Mouse (Mus musculus) midbrain, embryonic 14.5 days (tissue): ENCODE data around the gene Zfp61. TPM values are rescaled to one million over a fixed set of nuclear protein-coding genes. Genes with fewer than 3 reads are reported as not detected.

ENCODE experiments used
- ATAC-seq: fragments of 200-750 bp; cut with Nextera tagmentation; 2 replicates; pipeline ENCODE4 v1.8.0; 2017; ENCODE audit warnings: moderate number of reproducible peaks, moderate library complexity; ENCODE audit not compliant: low FRiP score, low TSS enrichment
- DNase-seq: peaks from one replicate; pipeline ENCODE4 v3.0.0-alpha.2; 2015
- H3K27ac ChIP-seq: fragments of 300-500 bp; sonication (generic); replicated peaks from 2 replicates; pipeline ENCODE4 v1.5.1; 2014; ENCODE audit warnings: mild to moderate bottlenecking, low read depth, low read length, moderate library complexity
- H3K27me3 ChIP-seq: fragments of 300-500 bp; sonication (generic); 2 replicates; pipeline ENCODE4 v1.6.1; 2014; ENCODE audit warnings: low read length, control low read depth, mixed read lengths; ENCODE audit not compliant: control insufficient read depth, insufficient read depth
- H3K36me3 ChIP-seq: fragments of 300-500 bp; sonication (generic); 2 replicates; pipeline ENCODE4 v1.6.1; 2014; ENCODE audit warnings: low read length, control low read depth; ENCODE audit not compliant: control insufficient read depth, insufficient read depth
- H3K4me1 ChIP-seq: fragments of 300-500 bp; sonication (generic); 2 replicates; pipeline ENCODE4 v1.6.1; 2014; ENCODE audit warnings: mild to moderate bottlenecking, antibody characterized with exemption, low read length, control low read depth; ENCODE audit not compliant: control insufficient read depth, insufficient read depth
- H3K4me2 ChIP-seq: fragments of 300-500 bp; sonication (generic); 2 replicates; pipeline ENCODE4 v1.6.1; 2014; ENCODE audit warnings: mild to moderate bottlenecking, low read length, moderate library complexity
- H3K4me3 ChIP-seq: fragments of 300-500 bp; sonication (generic); replicated peaks from 2 replicates; pipeline ENCODE4 v1.5.1; 2014; ENCODE audit warnings: low read depth, low read length
- H3K9ac ChIP-seq: fragments of 300-500 bp; sonication (generic); replicated peaks from 2 replicates; pipeline ENCODE4 v1.6.1; 2014; ENCODE audit warnings: mild to moderate bottlenecking, low read length, moderate library complexity
- H3K9me3 ChIP-seq: fragments of 300-500 bp; sonication (generic); 2 replicates; pipeline ENCODE4 v1.6.1; 2016; ENCODE audit warnings: low read length, control low read depth, mixed read lengths; ENCODE audit not compliant: control insufficient read depth
- WGBS: fragments of 180-500 bp; shearing (Covaris S2); extraction: QIAGEN DNeasy Blood & Tissue Kit; methylation state at CpG from one replicate; pipeline ENCODE4 v1.1.7; 2014; 5-methylcytosine and 5-hydroxymethylcytosine counted together
- polyA plus RNA-seq: library from polyadenylated mRNA; unstranded; fragments of >200 nt; fragmentation: Nextera tagmentation; extraction: Ambion mirVana; gene quantifications from 2 replicates; pipeline ENCODE4 v1.2.1, GENCODE M21; 2014

Zfp61 gene
- polyA plus RNA-seq, result 34.2 and 34.3 TPM in 2 replicates

GRCm38 (mm10) chr7:24300771-24301282 is at the start of gene Zfp61:
Gene Zfp61 (minus strand): TSS chr7:24301232.
- peak; percentile 79 for DNase-seq
- WGBS, result 1% methylated on average over 13 of the region's 13 CpGs
- H3K4me3 ChIP-seq, result peak within 1 kb of the TSS; percentile 75
- peak; percentile 57; the same call in 1 of the 2 replicates for ATAC-seq
- peak within 1 kb of the TSS; percentile 91; the same call in 1 of the 2 replicates for H3K27ac ChIP-seq
- peaks cover 12% of the 10 kb centered on the region for H3K4me1 ChIP-seq
- H3K36me3 ChIP-seq, result peaks cover 48% of the 10 kb centered on the region
- no peaks in the 10 kb centered on the region for H3K27me3 ChIP-seq
- H3K4me2 ChIP-seq, result peak within 1 kb of the TSS; percentile 83
- H3K9ac ChIP-seq, result peak within 1 kb of the TSS; percentile 82; the same call in 1 of the 2 replicates
- H3K9me3 ChIP-seq, result no peaks in the 10 kb centered on the region

DNA sequence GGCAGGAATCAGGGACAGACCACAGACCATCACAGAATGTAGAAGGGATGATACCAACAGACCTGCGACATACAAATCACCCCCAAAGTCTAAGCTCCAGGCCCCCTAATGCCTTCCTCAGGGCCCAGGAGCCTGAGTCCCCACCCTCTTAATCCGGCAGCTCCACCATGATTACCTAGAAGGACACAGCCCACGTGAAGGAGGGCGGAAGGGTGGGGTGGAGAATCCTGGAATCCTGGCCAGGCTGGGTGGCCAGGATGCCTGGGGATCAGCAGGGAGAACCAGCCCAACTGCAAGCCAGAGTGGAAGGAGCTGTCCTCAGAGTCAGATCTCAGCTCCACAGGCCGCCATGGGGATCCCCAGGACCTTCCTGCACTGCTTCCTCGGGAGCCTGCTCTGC is 47.9 kb upstream of the Zfp61 start, which contains the start of gene Lypd5:
TSS of gene Lypd5 (plus strand) at position 301 of the 400 bp plus-strand sequence.
- Histone ChIP-seq H3K9ac (no peak within 1 kb of the TSS), H3K4me3 (no peak within 1 kb of the TSS), H3K9me3 (no peaks in the 10 kb centered on the region), H3K4me2 (no peak within 1 kb of the TSS), H3K27me3 (no peaks in the 10 kb centered on the region), H3K36me3 (no peaks in the 10 kb centered on the region), H3K27ac (no peak within 1 kb of the TSS), H3K4me1 (no peaks in the 10 kb centered on the region)
- DNase-seq (no peak), ATAC-seq (no peak)
- WGBS, result 45% methylated on average over 6 of the region's 6 CpGs

DNA sequence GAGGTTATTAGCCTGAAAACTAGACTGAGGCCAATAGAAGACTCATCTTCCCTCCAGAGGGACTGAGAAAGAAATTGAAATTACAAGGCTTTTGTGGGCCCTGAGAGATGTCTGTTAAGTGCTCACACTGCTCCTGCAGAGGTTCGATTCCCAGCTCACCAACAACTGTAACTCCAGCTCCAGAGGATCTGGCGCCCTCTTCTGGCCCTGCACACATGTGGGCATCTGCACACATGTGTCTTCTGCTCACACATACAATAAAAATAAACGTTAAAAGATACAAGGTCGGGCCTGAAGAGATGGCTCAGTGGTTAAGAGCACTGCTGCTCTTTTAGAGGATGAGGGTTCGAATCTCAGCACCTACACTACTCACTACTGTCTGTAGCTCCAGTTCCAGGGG is 45.4 kb upstream of the Zfp61 start:
- Histone ChIP-seq H3K27me3 (no peaks in the 10 kb centered on the region), H3K27ac (no peak overlapping the region), H3K9me3 (no peaks in the 10 kb centered on the region), H3K4me1 (no peaks in the 10 kb centered on the region), H3K36me3 (no peaks in the 10 kb centered on the region), H3K4me3 (no peak overlapping the region), H3K9ac (no peak overlapping the region), H3K4me2 (no peak overlapping the region)
- WGBS, result 70% methylated on average over 5 of the region's 5 CpGs
- DNase-seq (no peak), ATAC-seq (no peak)

GRCm38 (mm10) chr7:24343701-24344272 is 42.8 kb upstream of the Zfp61 start:
- H3K27ac ChIP-seq, result no peak overlapping the region
- no peak for ATAC-seq
- H3K27me3 ChIP-seq, result no peaks in the 10 kb centered on the region

DNA sequence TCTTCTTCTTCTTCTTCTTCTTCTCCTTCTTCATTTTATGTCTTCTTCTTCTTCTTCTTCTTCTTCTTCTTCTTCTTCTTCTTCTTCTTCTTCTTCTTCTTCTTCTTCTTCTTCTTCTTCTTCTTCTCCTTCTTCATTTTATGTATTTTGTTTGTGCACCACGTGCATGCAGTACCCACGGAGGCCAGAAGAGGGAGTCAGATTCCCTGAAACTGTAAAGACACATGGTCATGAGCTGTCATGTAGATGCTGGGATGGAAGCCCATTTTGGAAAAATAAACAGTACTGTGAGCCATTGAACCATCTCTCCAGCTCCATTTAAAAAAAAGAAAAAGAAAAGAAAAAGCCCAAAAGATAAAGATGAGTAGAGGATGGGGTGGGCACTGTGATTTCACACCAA is 37.2 kb upstream of the Zfp61 start:
- no peak overlapping the region for H3K27ac ChIP-seq
- no peak for ATAC-seq
- 52% methylated on average over 2 of the region's 2 CpGs for WGBS
- H3K4me3 ChIP-seq, result no peak overlapping the region
- no peaks in the 10 kb centered on the region for H3K36me3 ChIP-seq
- H3K9ac ChIP-seq, result no peak overlapping the region
- H3K9me3 ChIP-seq, result no peaks in the 10 kb centered on the region
- H3K4me2 ChIP-seq, result no peak overlapping the region
- H3K27me3 ChIP-seq, result no peaks in the 10 kb centered on the region
- no peak for DNase-seq
- no peaks in the 10 kb centered on the region for H3K4me1 ChIP-seq

More at GRCm38 (mm10) chr7:24343701-24344272, 42.8 kb upstream of the Zfp61 start:
- WGBS, result 63% methylated on average over 7 of the region's 7 CpGs
- DNase-seq, result no peak
- Histone ChIP-seq H3K9me3 (no peaks in the 10 kb centered on the region), H3K36me3 (no peaks in the 10 kb centered on the region), H3K4me2 (no peak overlapping the region), H3K9ac (no peak overlapping the region), H3K4me3 (no peak overlapping the region), H3K4me1 (no peaks in the 10 kb centered on the region)

- Histone ChIP-seq H3K4me2 (no peak overlapping the region), H3K27ac (no peak overlapping the region), H3K36me3 (no peaks in the 10 kb centered on the region), H3K27me3 (no peaks in the 10 kb centered on the region), H3K4me1 (no peaks in the 10 kb centered on the region), H3K9me3 (no peaks in the 10 kb centered on the region), H3K9ac (no peak overlapping the region), H3K4me3 (no peak overlapping the region)
- WGBS, result 17% methylated on average over 5 of the region's 5 CpGs
- DNase-seq (peak; percentile 92), ATAC-seq (no peak)
Observed at GRCm38 (mm10) chr7:24335699-24336309, 34.8 kb upstream of the Zfp61 start.

- H3K4me1 ChIP-seq, result no peaks in the 10 kb centered on the region
- no peaks in the 10 kb centered on the region for H3K9me3 ChIP-seq
- 50% methylated on average over 49 of the region's 49 CpGs for WGBS
- no peak within 1 kb of the TSS for H3K27ac ChIP-seq
- no peaks in the 10 kb centered on the region for H3K36me3 ChIP-seq
- H3K4me3 ChIP-seq, result no peak within 1 kb of the TSS
- H3K9ac ChIP-seq, result no peak within 1 kb of the TSS
- no peak for DNase-seq
- no peak for ATAC-seq
- no peak within 1 kb of the TSS for H3K4me2 ChIP-seq
- no peaks in the 10 kb centered on the region for H3K27me3 ChIP-seq
Observed at GRCm38 (mm10) chr7:24333304-24333986, 32.4 kb upstream of the Zfp61 start, which contains the start of gene Tescl. Gene Tescl (minus strand): TSS chr7:24333936.

DNA sequence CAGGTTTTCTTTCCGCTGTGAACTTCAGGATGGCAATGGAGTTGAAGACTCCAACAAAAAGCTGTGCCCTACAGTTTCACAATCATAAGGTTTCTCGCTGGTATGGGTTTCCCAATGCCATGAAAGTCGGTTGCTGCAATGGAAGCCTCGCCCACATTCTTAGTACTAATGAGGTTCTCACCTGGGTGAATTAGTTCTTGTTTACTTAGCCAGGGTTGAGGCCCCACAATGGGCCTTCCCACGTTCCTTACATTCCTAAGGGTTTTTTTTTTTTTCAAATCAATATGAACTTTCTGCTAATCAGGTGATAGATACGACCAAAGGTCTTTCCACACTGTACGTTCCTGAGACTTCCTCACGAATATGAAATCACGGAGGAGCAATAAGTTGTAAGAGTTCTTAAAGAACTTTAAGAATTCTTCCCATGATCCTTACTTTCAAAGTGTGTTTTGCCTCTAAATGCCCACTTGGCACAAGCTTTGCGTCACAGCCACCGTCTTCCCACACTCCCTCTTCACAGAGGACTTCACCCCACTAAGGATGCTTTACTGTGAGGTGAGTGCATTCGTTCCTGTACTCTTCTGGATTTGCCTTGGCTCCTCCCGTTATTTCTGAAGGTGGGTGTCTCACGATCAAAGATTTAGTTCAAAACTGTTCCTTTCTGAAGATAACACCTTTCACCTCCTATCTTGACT is 26.4 kb upstream of the Zfp61 start:
- peaks cover 8% of the 10 kb centered on the region; the same call in 1 of the 2 replicates for H3K9me3 ChIP-seq
- DNase-seq (no peak), ATAC-seq (no peak)
- H3K4me3 ChIP-seq, result no peak overlapping the region
- H3K9ac ChIP-seq, result no peak overlapping the region
- no peaks in the 10 kb centered on the region for H3K4me1 ChIP-seq
- 90% methylated on average over 14 of the region's 14 CpGs for WGBS
- no peaks in the 10 kb centered on the region for H3K36me3 ChIP-seq
- no peak overlapping the region for H3K27ac ChIP-seq
- no peaks in the 10 kb centered on the region for H3K27me3 ChIP-seq
- no peak overlapping the region for H3K4me2 ChIP-seq
